Mouse (Mus musculus) midbrain, embryonic 11.5 days (tissue): ENCODE data around the gene Nck2. TPM values are rescaled to one million over a fixed set of nuclear protein-coding genes. Genes with fewer than 3 reads are reported as not detected.

Experiments
- ATAC-seq: fragments of 200-750 bp; cut with Nextera tagmentation; 2 replicates; pipeline ENCODE4 v1.8.0; 2017; ENCODE audit warnings: moderate TSS enrichment, moderate library complexity; ENCODE audit not compliant: low FRiP score
- DNase-seq: peaks from one replicate; pipeline ENCODE4 v3.0.0; 2015; ENCODE audit warnings: low spot score; ENCODE audit errors: missing footprints
- H3K27ac ChIP-seq: fragments of 300-500 bp; sonication (generic); 2 replicates; pipeline ENCODE4 v1.5.1; 2014; ENCODE audit warnings: low read depth, low read length
- H3K27me3 ChIP-seq: fragments of 300-500 bp; sonication (generic); 2 replicates; pipeline ENCODE4 v1.6.1; 2014; ENCODE audit warnings: mild to moderate bottlenecking, low read length, moderate library complexity, mixed read lengths; ENCODE audit not compliant: control insufficient read depth, insufficient read depth
- H3K36me3 ChIP-seq: fragments of 300-500 bp; sonication (generic); 2 replicates; pipeline ENCODE4 v1.6.1; 2014; ENCODE audit warnings: mild to moderate bottlenecking, low read length, moderate library complexity, mixed read lengths; ENCODE audit not compliant: control insufficient read depth, insufficient read depth
- H3K4me1 ChIP-seq: fragments of 300-500 bp; sonication (generic); 2 replicates; pipeline ENCODE4 v1.6.1; 2014; ENCODE audit warnings: low read length; ENCODE audit not compliant: control insufficient read depth, insufficient read depth
- H3K4me2 ChIP-seq: fragments of 300-500 bp; sonication (generic); 2 replicates; pipeline ENCODE4 v1.6.1; 2014; ENCODE audit warnings: mild to moderate bottlenecking, moderate library complexity
- H3K4me3 ChIP-seq: fragments of 300-500 bp; sonication (generic); 2 replicates; pipeline ENCODE4 v1.5.1; 2014; ENCODE audit warnings: low read depth, low read length
- H3K9ac ChIP-seq: fragments of 300-500 bp; sonication (generic); 2 replicates; pipeline ENCODE4 v1.6.1; 2014; ENCODE audit warnings: low read length
- H3K9me3 ChIP-seq: fragments of 300-500 bp; sonication (generic); 2 replicates; pipeline ENCODE4 v1.6.1; 2016; ENCODE audit warnings: low read length; ENCODE audit not compliant: control insufficient read depth
- WGBS: fragments of 180-500 bp; shearing (Covaris S2); extraction: QIAGEN DNeasy Blood & Tissue Kit; methylation state at CpG from one replicate; pipeline ENCODE4 v1.1.7; 2014; 5-methylcytosine and 5-hydroxymethylcytosine counted together
- polyA plus RNA-seq: library from polyadenylated mRNA; unstranded; fragments of >200 nt; fragmentation: Nextera tagmentation; extraction: Ambion mirVana; gene quantifications from 2 replicates; pipeline ENCODE4 v1.2.1, GENCODE M21; 2014

The Nck2 gene
- polyA plus RNA-seq, 1 experiment from 2014 or later: 33.6 TPM

DNA sequence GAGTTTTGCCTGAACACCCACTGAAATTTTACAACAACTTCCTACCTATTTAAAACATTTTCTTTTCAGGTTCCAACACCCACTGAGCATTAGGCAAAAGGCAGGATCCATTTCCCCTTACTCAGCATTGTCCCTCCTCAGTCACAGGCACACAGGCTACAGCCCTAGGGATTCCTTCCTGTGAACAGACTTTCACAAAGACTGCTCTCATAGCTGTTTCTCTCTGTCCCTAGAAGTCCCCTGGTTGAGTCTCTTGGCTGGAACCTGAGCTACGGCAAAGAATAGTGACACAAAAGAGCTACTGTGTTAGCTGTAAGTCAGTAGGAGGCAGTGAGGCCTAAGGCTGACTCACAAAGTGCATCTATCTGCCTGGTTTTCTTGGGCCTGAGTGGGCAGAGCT, 139.2 kb downstream of the Nck2 start:
- Histone ChIP-seq H3K27me3 (no peaks in the 10 kb centered on the region), H3K9me3 (no peaks in the 10 kb centered on the region), H3K36me3 (no peaks in the 10 kb centered on the region), H3K4me1 (no peaks in the 10 kb centered on the region), H3K4me3 (no peak overlapping the region), H3K27ac (no peak overlapping the region), H3K9ac (no peak overlapping the region), H3K4me2 (no peak overlapping the region)
- WGBS: 70% methylated on average over 1 of the region's 1 CpGs
- ATAC-seq (no peak), DNase-seq (no peak)

DNA sequence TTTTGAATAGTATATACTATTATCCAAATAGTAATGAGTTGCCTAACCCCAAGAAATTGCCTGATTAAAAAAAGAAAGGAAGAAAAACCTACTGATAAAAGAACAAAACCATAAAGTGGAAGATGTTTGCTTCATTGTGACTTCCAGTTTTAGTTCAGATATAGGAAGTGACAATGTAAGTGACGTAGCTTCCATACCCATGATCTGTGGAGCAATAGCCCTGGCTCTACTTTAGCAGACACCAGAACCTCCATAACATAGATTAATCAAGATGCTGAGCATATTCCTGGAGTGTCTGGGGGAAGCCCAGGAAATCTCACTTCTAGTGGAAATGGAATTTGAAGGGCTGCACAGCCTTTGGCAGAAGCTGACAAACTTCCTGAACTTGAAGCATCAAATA, 144.6 kb downstream of the Nck2 start:
- Histone ChIP-seq H3K27ac (no peak overlapping the region), H3K36me3 (no peaks in the 10 kb centered on the region), H3K9me3 (no peaks in the 10 kb centered on the region), H3K27me3 (no peaks in the 10 kb centered on the region), H3K4me1 (no peaks in the 10 kb centered on the region), H3K9ac (no peak overlapping the region), H3K4me3 (no peak overlapping the region), H3K4me2 (no peak overlapping the region)
- ATAC-seq: no peak
- 98% methylated on average over 1 of the region's 1 CpGs for WGBS
- no peak for DNase-seq

DNA sequence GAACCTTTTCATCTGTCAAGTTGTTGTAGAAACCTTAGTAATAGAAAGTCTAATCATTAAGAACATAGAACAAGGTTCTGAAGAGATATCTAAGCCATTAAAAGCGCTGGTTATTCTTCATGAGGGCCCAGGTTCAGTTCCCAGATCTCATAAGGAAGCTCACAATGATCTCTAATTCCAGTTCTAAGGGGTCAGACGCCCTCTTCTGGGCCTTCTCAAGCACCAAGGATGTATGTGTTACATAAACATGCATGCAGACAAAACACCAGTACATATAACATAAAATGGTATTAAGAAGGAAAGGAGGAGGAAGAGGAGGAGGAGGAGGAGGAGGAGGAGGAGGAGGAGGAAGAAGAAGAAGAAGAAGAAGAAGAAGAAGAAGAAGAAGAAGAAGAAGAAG, 145.5 kb downstream of the Nck2 start:
- H3K36me3 ChIP-seq: no peaks in the 10 kb centered on the region
- no peaks in the 10 kb centered on the region for H3K9me3 ChIP-seq
- no peak overlapping the region for H3K9ac ChIP-seq
- H3K4me2 ChIP-seq: no peak overlapping the region
- no peak for DNase-seq
- no peaks in the 10 kb centered on the region for H3K4me1 ChIP-seq
- no peak overlapping the region for H3K4me3 ChIP-seq
- H3K27me3 ChIP-seq: no peaks in the 10 kb centered on the region
- 48% methylated on average over 2 of the region's 2 CpGs for WGBS
- H3K27ac ChIP-seq: no peak overlapping the region
- no peak for ATAC-seq

DNA sequence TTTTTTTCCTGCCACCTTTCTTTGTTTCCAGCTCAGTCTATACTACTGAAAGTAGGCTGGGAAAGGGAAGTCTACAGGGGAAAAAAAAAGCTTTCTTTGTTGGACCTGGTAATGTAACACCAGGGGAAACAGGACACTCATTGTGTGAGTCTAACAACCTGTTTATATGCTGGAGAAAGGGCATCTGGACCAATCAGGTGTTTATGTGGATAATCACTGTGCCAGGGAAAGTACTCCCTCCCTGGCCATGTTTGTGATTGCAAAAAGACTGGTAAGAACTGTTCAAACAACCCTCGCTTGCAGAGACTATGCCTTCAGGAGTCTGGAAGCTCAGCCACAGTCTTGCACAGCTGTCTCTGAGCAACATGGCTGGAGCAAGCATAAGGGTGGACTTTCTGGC, 146.3 kb downstream of the Nck2 start:
- DNase-seq (no peak), ATAC-seq (no peak)
- Histone ChIP-seq H3K9me3 (no peaks in the 10 kb centered on the region), H3K36me3 (no peaks in the 10 kb centered on the region), H3K27me3 (no peaks in the 10 kb centered on the region), H3K4me3 (no peak overlapping the region), H3K4me1 (no peaks in the 10 kb centered on the region), H3K27ac (no peak overlapping the region), H3K4me2 (no peak overlapping the region), H3K9ac (no peak overlapping the region)
- WGBS: 76% methylated on average over 1 of the region's 1 CpGs

DNA sequence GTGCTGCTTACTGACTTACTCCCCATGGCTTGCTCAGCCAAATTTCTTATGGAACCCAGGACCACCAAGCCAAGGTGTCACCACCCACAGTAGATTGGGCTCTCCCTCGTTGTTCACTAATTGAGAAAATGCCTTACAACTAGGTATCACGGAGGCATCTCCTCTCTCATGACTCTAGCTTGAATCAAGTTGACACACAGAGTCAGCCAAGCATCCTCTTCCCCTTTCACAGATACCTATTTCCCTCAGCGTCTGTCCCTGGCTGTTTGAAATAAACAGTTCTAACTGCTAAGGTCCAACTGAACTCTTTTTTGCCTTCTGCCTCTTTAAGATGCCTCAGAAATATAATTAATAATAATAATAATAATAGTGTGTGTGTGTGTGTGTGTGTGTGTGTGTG, 148.7 kb downstream of the Nck2 start:
- 85% methylated on average over 3 of the region's 3 CpGs for WGBS
- Histone ChIP-seq H3K4me1 (no peaks in the 10 kb centered on the region), H3K9me3 (no peaks in the 10 kb centered on the region), H3K36me3 (no peaks in the 10 kb centered on the region), H3K27me3 (no peaks in the 10 kb centered on the region), H3K27ac (no peak overlapping the region), H3K4me3 (no peak overlapping the region), H3K4me2 (no peak overlapping the region), H3K9ac (no peak overlapping the region)
- ATAC-seq (no peak), DNase-seq (no peak)

DNA sequence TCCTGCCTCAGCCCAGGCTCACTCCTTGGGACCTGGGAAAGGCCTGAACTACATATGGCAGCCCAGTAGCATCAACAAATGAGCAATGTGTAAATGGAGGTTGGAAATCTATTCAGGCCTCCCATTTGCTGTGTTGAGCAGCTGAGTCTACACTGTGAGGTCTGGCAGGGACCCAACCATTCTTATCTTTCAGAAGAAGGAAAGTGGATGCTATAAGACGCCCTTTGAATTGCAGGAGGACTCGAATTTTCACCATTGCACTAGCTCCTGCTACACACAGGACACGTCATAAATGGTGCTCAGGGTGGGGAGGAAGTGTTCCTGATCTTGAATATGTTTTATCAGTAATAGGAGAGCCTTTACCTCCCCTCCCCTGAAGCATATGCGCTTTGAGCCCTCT, 150.4 kb downstream of the Nck2 start:
- ATAC-seq: no peak
- 84% methylated on average over 4 of the region's 4 CpGs for WGBS
- H3K36me3 ChIP-seq: no peaks in the 10 kb centered on the region
- no peak overlapping the region for H3K4me2 ChIP-seq
- H3K27me3 ChIP-seq: no peaks in the 10 kb centered on the region
- H3K4me3 ChIP-seq: no peak overlapping the region
- no peak overlapping the region for H3K9ac ChIP-seq
- no peak for DNase-seq
- no peaks in the 10 kb centered on the region for H3K4me1 ChIP-seq
- no peaks in the 10 kb centered on the region for H3K9me3 ChIP-seq
- H3K27ac ChIP-seq: no peak overlapping the region

DNA sequence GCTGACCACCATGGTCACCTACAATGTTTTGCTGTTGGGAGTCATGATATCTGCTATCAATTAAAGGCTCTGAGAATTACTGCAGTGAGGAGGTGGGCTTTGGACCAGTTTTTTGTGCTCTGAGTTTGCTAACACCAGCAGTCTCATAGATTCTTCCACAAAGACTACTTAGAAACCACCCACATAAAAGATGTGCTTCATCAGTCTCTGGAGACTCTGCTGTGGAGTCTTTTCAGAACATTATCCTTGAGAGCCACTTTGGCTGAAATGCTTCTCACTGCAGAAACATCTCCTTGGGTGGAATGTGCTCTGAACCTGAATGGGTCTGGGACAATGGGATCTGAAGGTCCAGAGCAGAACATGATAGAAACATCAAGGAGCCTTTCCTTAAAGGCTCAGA, 153.4 kb downstream of the Nck2 start:
- H3K9ac ChIP-seq: no peak overlapping the region
- ATAC-seq: no peak
- H3K4me3 ChIP-seq: no peak overlapping the region
- H3K27me3 ChIP-seq: no peaks in the 10 kb centered on the region
- no peaks in the 10 kb centered on the region for H3K9me3 ChIP-seq
- no peaks in the 10 kb centered on the region for H3K36me3 ChIP-seq
- H3K4me2 ChIP-seq: no peak overlapping the region
- H3K27ac ChIP-seq: no peak overlapping the region
- no peaks in the 10 kb centered on the region for H3K4me1 ChIP-seq
- no peak for DNase-seq

DNA sequence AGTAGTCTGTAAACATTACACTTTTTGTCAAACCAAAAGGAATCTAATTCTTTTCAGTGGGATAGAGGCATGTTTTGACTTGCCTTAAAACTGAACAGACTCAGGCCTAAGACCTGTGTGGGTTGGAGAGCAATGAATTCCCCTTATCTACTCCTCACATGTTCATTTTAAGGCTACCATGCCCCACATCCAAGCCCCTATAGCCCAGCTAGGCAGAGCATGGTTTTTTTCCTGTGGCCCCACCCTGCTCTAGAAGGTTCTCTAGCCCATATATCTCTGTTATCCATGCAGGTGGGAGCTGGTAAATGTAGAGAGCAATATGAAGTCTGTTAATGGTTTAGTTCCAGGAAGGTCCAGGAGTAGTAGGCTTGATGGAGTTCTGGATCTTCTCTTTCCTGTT, 155.1 kb downstream of the Nck2 start:
- Histone ChIP-seq H3K4me1 (no peaks in the 10 kb centered on the region), H3K36me3 (no peaks in the 10 kb centered on the region), H3K27ac (no peak overlapping the region), H3K9ac (no peak overlapping the region), H3K4me3 (no peak overlapping the region), H3K27me3 (no peaks in the 10 kb centered on the region), H3K9me3 (no peaks in the 10 kb centered on the region), H3K4me2 (no peak overlapping the region)
- ATAC-seq: no peak
- DNase-seq: no peak

DNA sequence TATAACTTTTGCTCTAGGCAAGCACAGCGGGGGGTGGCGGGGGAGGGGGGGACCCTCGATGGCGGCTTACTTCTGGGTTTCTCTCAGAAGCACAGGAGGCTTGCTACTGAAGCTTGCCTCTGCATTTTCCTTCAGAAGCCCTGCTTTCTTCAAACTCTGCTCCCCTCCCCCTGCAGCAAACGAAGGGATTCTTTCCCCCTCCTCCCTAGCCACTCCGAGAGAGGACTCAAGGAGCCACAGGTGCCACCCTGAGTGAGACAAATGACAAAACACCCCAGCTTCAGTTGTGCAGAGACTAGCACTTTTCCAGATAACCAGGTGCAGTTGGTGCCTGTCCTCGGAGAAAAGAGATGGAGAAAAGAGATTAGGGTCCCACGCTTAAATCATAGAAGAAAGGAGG, 156.7 kb downstream of the Nck2 start:
- H3K4me2 ChIP-seq: no peak overlapping the region
- H3K27me3 ChIP-seq: no peaks in the 10 kb centered on the region
- H3K36me3 ChIP-seq: no peaks in the 10 kb centered on the region
- ATAC-seq (no peak), DNase-seq (no peak)
- no peak overlapping the region for H3K27ac ChIP-seq
- WGBS: 47% methylated on average over 8 of the region's 8 CpGs
- H3K4me1 ChIP-seq: no peaks in the 10 kb centered on the region
- no peak overlapping the region for H3K9ac ChIP-seq
- no peaks in the 10 kb centered on the region for H3K9me3 ChIP-seq
- H3K4me3 ChIP-seq: no peak overlapping the region

DNA sequence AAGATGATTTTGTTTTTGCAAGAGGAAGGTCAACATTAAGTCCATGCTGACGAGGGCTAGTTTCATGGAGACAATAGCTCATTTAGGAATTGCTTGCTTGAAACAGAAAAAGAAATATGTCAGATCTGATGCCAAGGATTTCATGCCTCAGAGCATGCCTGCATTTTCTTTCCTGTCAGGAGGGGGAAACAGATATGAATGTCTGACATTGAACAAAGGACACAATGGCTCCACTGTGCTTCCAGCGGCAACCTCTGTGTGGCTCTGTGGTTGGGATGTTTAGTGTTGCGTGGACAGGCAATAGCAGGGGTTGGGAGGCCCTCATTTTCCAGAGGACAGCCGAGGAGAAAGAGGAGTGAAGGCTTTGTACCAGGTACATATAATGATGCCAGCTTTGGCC, 171.6 kb downstream of the Nck2 start:
- Histone ChIP-seq H3K4me1 (no peaks in the 10 kb centered on the region), H3K4me2 (no peak overlapping the region), H3K4me3 (no peak overlapping the region), H3K9me3 (no peaks in the 10 kb centered on the region), H3K27ac (no peak overlapping the region), H3K9ac (no peak overlapping the region), H3K36me3 (no peaks in the 10 kb centered on the region), H3K27me3 (no peaks in the 10 kb centered on the region)
- 74% methylated on average over 4 of the region's 4 CpGs for WGBS
- ATAC-seq (no peak), DNase-seq (no peak)
